In genomic region chr16:21793875-21794696, GRCm38 (mm10) we compare ENCODE assay signal across 8 mouse cellular contexts. TPM values are rescaled to one million over a fixed set of nuclear protein-coding genes. Genes with fewer than 3 reads are reported as not detected.
DNase-seq lines count a peak whose midpoint lies in the region; ATAC-seq and TF ChIP-seq lines count a peak whose summit lies in the region.

Gene Map3k13, plus strand, starts transcription at chr16:21794346.

- peak within 1 kb of the TSS; percentile 77 for H3K4me2 ChIP-seq in forebrain, postnatal 0 days (ENCODE audit: low read depth)
- peak within 1 kb of the TSS; percentile 80 for H3K4me2 ChIP-seq in lung, embryonic 16.5 days (ENCODE audit: low read depth, low read length)

- H3K4me3 ChIP-seq in G1E (ENCODE audit: low read depth, low read length) = peak within 1 kb of the TSS; percentile 91
- peak within 1 kb of the TSS; percentile 93 for H3K4me3 ChIP-seq in forebrain, postnatal 0 days (ENCODE audit: low read depth, low read length)
- peak within 1 kb of the TSS; percentile 89 for H3K4me3 ChIP-seq in lung, embryonic 16.5 days (ENCODE audit: low read length)

- 4% methylated on average over 47 of the region's 47 CpGs for WGBS in forebrain, postnatal 0 days
- WGBS in lung, embryonic 16.5 days = 2% methylated on average over 47 of the region's 47 CpGs

- peaks cover 48% of the 10 kb centered on the region for H3K4me1 ChIP-seq in G1E (ENCODE audit: insufficient read depth, low read depth, low read length)
- H3K4me1 ChIP-seq in forebrain, postnatal 0 days (ENCODE audit: insufficient read depth) = no peaks in the 10 kb centered on the region
- peaks cover 2% of the 10 kb centered on the region; the same call in 1 of the 2 replicates for H3K4me1 ChIP-seq in lung, embryonic 16.5 days (replicated peaks; ENCODE audit: control insufficient read depth, insufficient read depth, low read length)

- peak within 1 kb of the TSS; percentile 80 for H3K9ac ChIP-seq in forebrain, postnatal 0 days
- H3K9ac ChIP-seq in lung, embryonic 16.5 days (ENCODE audit: low read length) = peak within 1 kb of the TSS; percentile 85

- peak; percentile 70 for DNase-seq in G1E (ENCODE audit: low spot score)
- peak; percentile 94 to 97 for DNase-seq in cerebellum, adult 18-20 months
- DNase-seq in forebrain, postnatal 0 days = peak; percentile 97
- DNase-seq in layer of hippocampus, adult 9-10 months (ENCODE audit: low spot score) = peak; percentile 83
- peak; percentile 91 for DNase-seq in ovary, postnatal 10 days (ENCODE audit: low spot score)
- DNase-seq in thymus, postnatal 10 days (ENCODE audit: low spot score in 2 of 2) = peak; percentile 88 to 96

- H3K36me3 ChIP-seq in G1E (replicated peaks) = peaks cover 21% of the 10 kb centered on the region
- H3K36me3 ChIP-seq in forebrain, postnatal 0 days (ENCODE audit: insufficient read depth) = peaks cover under 1% of the 10 kb centered on the region; the same call in 1 of the 2 replicates
- peaks cover under 1% of the 10 kb centered on the region; the same call in 1 of the 2 replicates for H3K36me3 ChIP-seq in lung, embryonic 16.5 days (ENCODE audit: control insufficient read depth, insufficient read depth, low read length)

- H3K27ac ChIP-seq in forebrain, postnatal 0 days (ENCODE audit: low read depth, low read length) = peak within 1 kb of the TSS; percentile 86
- peak within 1 kb of the TSS; percentile 81 for H3K27ac ChIP-seq in lung, embryonic 16.5 days (ENCODE audit: low read length)

- TF ChIP-seq CTCF in G1E (IDR thresholded peaks at IDR 0.05; ENCODE audit: low read depth, low read length) = no peak
- peak; percentile 44 for TF ChIP-seq CTCF in forebrain, postnatal 0 days (IDR thresholded peaks at IDR 0.05; ENCODE audit: low read depth)

- no peaks in the 10 kb centered on the region for H3K27me3 ChIP-seq in G1E (ENCODE audit: insufficient read depth, low read length)
- H3K27me3 ChIP-seq in forebrain, postnatal 0 days (ENCODE audit: insufficient read depth, low read length) = no peaks in the 10 kb centered on the region
- H3K27me3 ChIP-seq in lung, embryonic 16.5 days (ENCODE audit: control insufficient read depth, insufficient read depth, low read depth, low read length) = no peaks in the 10 kb centered on the region

- H3K9me3 ChIP-seq in G1E (replicated peaks) = no peaks in the 10 kb centered on the region
- H3K9me3 ChIP-seq in forebrain, postnatal 0 days (ENCODE audit: low read length) = no peaks in the 10 kb centered on the region
- H3K9me3 ChIP-seq in lung, embryonic 16.5 days (ENCODE audit: control insufficient read depth, low read length) = no peaks in the 10 kb centered on the region

- peak; percentile 69 for ATAC-seq in G1E (ENCODE audit: extremely low read depth, insufficient number of reproducible peaks, low FRiP score, poor library complexity, severe bottlenecking)
- ATAC-seq in forebrain, postnatal 0 days = peak; percentile 100
- peak; percentile 98 for ATAC-seq in hematopoietic stem cell, adult 5-6 weeks (replicated peaks in 1 of 2; ENCODE audit: insufficient read depth in 1 of 2, low FRiP score in 2 of 2, low TSS enrichment in 1 of 2, low read depth in 1 of 2, poor library complexity in 2 of 2, severe bottlenecking in 2 of 2)
- ATAC-seq in lung, embryonic 16.5 days (ENCODE audit: low read depth) = peak; percentile 99

RNA-seq across cellular contexts. Expression of gene Map3k13, which starts in this region (rescaled TPM):
- total RNA-seq in G1E (2014; fragmentation: Nextera tagmentation) (0.45 and 0.68 TPM in 2 replicates), G1E (2017) (0.12 and 0.16 TPM in 2 replicates)
- 0.01 TPM in 2 replicates for polyA plus RNA-seq in G1E (2012)
- 7.0 and 8.7 TPM in 2 replicates for total RNA-seq in forebrain, postnatal 0 days (2014; rRNA removed)
- 1.3 and 3.0 TPM in 2 replicates for polyA plus RNA-seq in forebrain, postnatal 0 days (2015; fragmentation: Nextera tagmentation; extraction: Ambion mirVana)
- total RNA-seq in hematopoietic stem cell, adult 5-6 weeks (2017) = not detected in 2 replicates
- polyA plus RNA-seq in lung, embryonic 16.5 days (2015; fragmentation: Nextera tagmentation; extraction: Ambion mirVana) = 0.44 and 0.47 TPM in 2 replicates

Comparison
In these comparisons a context has a peak if more than half of its experiments do, and no peak if none do; other contexts are left out.
1. Peak in every context shown above with its lines: DNase-seq, ATAC-seq, H3K4me3 ChIP-seq and H3K27ac ChIP-seq.
2. Peak in DNase-seq, ATAC-seq and H3K4me3 ChIP-seq in G1E; RNA of the gene not detected or under 1 TPM.
3. Peak in ATAC-seq in hematopoietic stem cell, adult 5-6 weeks; RNA of the gene not detected or under 1 TPM.
4. Peak in ATAC-seq, H3K4me3 ChIP-seq, H3K27ac ChIP-seq, H3K9ac ChIP-seq and H3K4me2 ChIP-seq in lung, embryonic 16.5 days; RNA of the gene not detected or under 1 TPM.